Mouse (Mus musculus) 416B (cell line): Measurements from ENCODE around the gene Fbxw10.

Source experiments
- DNase-seq: peaks from one replicate; pipeline ENCODE4 v3.0.0; 2011; ENCODE audit warnings: low read depth

Fbxw10 gene

DNA sequence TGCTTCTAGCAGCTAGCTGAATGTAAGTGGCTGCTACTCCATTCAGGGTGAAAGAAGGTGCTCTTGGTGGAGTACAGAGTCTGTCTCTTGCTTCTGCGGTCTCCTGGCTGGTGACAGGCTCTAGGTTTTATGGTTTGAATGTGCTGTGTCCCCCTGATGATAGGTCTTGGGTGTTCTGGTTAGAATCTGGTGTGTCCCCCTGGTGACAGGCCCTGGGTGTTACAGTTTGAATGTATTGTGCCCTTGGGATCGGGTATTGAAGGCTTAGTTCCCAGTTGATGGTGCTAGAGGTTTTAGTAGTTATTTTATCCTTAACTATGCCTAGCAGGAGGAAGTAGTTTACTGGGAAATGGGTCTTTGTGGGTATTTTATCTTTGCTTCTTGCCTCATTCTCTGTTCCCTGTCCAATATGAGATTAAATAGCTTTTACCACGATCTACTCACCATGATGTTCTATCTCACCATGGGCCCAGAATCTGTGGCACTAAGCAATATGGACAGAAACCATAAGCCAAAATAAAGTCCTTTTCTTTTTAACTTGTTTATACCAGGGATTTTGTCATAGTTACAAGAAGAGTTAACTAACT is 62.9 kb downstream of the Fbxw10 start:
- peak; percentile 50 for DNase-seq

DNA sequence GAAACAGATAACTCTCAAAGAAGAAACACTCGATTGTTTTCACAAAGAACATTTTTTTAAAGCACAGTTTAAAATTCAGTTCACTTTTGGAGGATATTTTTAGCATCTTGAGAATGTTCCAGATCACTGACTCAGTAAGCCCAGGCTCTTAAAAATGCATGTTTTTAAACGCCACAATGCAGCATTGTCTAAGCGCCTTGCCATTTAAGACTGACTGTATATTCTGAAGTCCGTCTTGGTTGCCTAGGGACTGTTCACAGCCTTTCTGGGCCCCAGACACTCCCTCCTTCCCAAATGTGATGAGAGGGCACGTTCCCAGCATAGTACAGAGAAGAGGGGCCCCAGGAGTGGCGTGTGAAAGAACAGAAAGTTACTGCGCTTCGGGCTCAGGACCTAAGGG is 64.5 kb downstream of the Fbxw10 start:
- no peak for DNase-seq

DNA sequence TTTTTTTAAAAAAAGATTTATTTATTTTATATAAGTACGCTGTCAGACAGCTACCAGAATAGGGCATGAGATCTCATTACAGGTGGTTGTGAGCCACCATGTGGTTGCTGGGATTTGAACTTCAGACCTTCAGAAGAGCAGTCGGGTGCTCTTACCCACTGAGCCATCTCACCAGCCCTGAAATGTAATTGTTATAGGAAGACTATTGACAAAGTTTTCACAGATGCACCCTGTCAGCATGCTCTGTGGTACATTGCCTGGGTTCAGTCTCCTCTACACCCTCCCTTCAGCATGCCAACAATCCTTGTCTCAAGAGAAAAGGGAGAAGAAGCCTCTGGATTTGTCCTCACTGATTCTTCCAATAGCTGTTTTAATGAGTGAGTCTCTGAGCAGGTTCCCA is 66.3 kb downstream of the Fbxw10 start:
- no peak for DNase-seq

DNA sequence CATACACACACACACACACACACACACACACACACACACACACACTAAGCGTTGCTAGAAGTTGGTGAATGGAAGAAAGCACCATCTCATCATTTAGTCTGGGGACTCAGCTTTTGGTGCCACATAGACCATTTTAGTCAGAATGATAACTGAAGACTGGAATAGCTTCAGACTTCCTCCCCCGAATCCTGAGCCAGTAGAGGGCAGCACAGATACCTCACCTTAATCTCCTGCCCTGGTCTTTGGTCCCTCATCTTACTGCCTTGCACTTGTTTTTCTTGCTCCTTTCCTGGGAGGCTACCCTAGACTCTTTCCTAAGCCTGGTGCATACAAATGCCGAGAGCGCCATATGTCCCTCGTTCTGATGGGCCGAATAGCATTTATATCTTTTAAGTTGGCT is 67.7 kb downstream of the Fbxw10 start:
- peak; percentile 46 for DNase-seq

DNA sequence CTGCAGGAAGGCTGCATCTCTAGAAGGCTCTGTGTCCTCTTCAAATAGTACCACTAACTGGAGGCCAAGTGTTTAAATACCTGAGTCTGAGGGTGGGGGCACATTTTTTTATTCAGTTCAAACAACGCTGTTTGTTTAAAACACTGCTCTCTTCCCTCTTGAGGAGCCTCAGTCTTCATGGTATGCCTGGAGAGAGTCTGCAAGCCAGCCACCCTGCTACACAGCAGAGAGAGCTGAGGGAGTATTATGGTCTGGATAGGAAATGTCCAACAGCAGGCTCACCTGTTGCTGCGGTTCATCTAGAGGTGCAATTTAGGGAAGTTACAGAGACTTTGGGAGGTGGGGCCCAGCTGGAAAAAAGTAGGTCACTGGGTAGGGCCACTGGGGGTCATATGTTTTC is 68.6 kb downstream of the Fbxw10 start:
- no peak for DNase-seq

DNA sequence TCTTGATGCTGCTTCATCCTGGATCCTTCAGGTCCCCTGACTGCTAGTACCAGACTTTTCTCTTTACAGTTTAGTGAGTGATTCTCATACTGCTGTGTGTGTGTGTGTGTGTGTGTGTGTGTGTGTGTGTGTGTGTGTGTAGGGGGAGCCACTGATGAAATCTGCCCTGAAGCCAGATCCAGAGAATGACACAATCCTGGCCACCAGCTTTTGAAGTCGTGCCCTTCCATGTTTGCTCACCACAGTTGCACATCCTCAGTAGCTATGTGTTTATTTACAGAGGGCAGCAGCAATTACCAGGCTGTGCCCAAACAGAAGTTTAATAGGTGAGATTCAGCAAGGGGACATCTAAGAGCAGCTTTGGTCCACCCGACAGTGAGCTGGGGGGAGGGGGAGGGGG is 69.9 kb downstream of the Fbxw10 start:
- DNase-seq: no peak

DNA sequence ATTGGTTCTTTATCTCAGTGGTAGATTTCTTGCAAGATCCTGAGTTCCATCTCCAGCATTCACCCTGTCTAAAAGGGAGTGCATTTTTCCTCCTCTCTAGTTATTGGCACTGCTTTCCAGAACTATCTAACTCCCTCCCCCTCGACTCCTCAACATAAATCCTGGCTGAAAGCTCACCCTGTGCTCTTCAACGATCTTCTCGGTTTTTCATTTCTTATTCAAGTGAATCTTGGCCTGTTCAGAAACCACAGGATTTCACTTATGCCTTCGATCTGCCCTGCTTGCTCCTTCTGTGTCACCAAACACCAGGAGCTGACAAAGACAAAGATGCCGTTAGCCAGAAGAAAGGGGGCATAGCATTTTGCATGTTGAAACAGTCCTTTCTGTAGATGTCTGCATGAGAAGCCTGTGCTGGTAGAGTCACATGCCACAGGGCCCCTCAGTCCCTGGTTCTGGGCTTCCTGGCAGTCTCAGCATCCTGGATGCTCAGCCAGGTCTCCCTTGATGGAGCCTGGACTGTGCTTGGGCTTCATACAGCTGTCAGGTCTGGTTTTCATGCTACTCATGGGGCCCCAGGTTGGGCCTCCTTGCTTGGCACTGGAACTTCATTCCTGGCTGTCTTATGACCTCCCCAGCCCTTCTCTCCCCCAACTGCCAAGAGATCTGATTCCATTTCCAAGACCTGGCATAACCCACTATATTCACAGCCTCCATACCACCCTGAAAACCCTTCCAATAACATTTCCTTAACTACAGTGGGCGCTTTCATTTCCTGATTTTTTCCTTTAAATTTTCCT is 73.3 kb downstream of the Fbxw10 start:
- no peak for DNase-seq

DNA sequence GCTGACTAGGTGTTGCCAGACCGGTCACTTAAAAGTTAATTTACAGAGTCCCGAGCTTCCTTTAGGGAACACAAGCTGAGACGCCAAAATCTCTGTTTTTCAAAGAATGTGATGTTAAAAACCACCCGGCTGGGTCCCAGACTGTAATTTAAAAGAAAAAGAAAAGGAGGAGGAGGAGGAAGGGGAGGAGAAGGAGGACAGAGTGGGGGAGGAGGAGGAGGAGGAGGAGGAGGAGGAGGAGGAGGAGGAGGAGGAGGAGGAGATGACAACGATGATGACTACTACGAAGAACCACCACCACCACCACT is 73.8 kb downstream of the Fbxw10 start:
- no peak for DNase-seq

DNA sequence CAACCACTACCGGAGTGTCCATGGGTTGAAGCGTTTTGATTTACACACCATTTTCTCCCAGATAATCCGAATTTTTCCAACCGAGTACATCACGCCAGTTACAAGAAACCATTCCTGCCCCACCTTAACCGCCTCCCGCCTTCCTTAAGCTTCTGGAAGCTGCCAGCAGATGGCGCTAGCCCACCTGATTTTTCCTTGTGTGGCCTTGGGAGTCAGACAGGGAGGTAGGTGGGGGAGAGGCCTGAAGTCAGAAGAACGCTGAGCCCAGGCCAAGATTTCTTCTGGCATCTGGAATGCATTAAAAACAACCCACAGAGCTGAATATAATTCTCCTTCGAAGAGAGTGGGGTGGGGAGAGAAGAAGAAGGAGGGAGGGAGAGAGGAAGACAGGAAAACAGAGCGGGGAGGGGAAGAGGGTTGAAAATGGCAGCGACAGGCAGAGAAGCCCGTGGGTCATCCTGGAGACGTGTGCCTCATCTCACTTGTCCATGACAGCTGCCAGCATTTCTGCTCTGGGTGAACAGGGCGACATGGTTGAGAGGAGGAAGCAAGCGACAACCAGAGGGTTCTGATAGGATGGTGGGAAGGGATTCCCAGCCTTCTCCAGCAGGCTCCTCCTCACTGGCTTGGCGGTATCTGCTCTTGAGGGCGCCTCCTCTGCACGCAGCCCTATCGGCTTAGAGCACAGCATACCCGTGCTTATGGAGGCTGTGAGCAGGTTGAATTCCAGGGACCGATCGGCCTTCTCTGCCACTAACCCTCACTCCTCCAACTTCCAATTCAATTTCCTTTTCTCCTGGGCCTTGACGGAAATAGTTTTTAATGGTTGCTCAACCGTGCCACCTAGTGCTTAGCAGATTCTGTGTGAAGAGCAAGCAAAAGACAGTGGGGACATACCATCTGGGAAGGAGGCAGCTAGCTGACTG is 74.4 kb downstream of the Fbxw10 start:
- DNase-seq: peak; percentile 82

DNA sequence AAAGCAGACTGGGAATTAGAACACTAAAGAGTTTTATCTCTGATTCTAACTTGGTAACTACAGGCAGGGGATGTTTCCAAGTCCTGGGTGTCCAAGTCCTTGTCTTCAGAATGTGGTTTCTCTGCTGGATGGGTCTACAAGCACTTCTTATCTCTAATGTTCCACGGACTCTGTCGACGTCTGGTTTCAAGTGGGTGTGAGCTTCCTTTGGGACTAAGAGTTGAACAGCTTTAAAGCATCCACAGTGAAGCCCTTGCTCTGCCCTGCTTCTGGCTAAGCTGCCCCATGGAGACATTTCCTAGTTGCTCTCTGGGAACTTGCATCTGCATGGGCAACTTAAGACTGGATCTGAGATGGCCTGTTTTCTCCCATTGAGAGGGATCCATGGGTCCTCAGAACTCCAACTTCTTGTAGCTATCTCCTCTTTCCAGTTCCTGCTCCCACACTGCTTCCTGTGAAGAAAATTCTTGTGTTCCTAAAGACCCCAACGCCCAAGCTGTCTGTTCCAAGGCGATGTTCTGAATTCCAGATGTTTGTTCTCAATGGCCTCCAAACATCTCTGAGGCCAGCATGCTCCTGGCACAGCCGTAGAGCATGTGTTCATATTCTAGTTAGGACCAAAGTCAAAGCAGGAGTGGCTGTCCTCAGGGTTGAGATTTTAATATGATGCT is 77.4 kb downstream of the Fbxw10 start:
- no peak for DNase-seq
